Mouse (Mus musculus): ENCODE data around the gene Afap1. TPM values are rescaled to one million over a fixed set of nuclear protein-coding genes. Genes with fewer than 3 reads are reported as not detected.

The Afap1 gene
- polyA plus RNA-seq, 1 experiment = 12.4 TPM

GRCm38 (mm10) chr5:36018366-36018765, 125.2 kb downstream of the Afap1 start:
- no peaks in the 10 kb centered on the region for H3K27me3 ChIP-seq (ENCODE audit: control insufficient read depth, insufficient read depth, insufficient read length)
- no peaks in the 10 kb centered on the region for H3K36me3 ChIP-seq (ENCODE audit: control insufficient read depth, insufficient read depth)
- H3K4me2 ChIP-seq (ENCODE audit: low read depth) = no peak overlapping the region
- no peak overlapping the region for H3K4me3 ChIP-seq
- TF ChIP-seq SRF (IDR thresholded peaks at IDR 0.05; ENCODE audit: control insufficient read depth, insufficient read length, low read depth) (no peak), MYOD1 (IDR thresholded peaks at IDR 0.05; ENCODE audit: control insufficient read depth in 1 of 3, insufficient read length in 2 of 3, low read depth in 2 of 3) (no peak), CEBPB (IDR thresholded peaks at IDR 0.05; ENCODE audit: insufficient read depth, poor library complexity, severe bottlenecking) (no peak), USF1 (IDR thresholded peaks at IDR 0.05; ENCODE audit: low read depth) (no peak), POLR2AphosphoS2 (IDR thresholded peaks at IDR 0.05; ENCODE audit: insufficient read length, low read depth) (no peak), POLR2A (IDR thresholded peaks at IDR 0.05; ENCODE audit: insufficient read length, low read depth) (no peak), MYOG (IDR thresholded peaks at IDR 0.05; ENCODE audit: control insufficient read depth in 1 of 3, insufficient read depth in 1 of 3, insufficient read length in 2 of 3, low read depth in 2 of 3) (no peak), TCF3 (IDR thresholded peaks at IDR 0.05; ENCODE audit: insufficient read length, low read depth) (no peak)
- H3K79me2 ChIP-seq (ENCODE audit: control insufficient read depth, insufficient read depth) = no peaks in the 10 kb centered on the region
- H3ac ChIP-seq (ENCODE audit: control insufficient read depth, insufficient read length) = no peak overlapping the region

GRCm38 (mm10) chr5:36021091-36021490, 128.0 kb downstream of the Afap1 start:
- Histone ChIP-seq H3K79me2 (ENCODE audit: control insufficient read depth, insufficient read depth) (no peaks in the 10 kb centered on the region), H3ac (ENCODE audit: control insufficient read depth, insufficient read length) (no peak overlapping the region), H3K27me3 (ENCODE audit: control insufficient read depth, insufficient read depth, insufficient read length) (no peaks in the 10 kb centered on the region), H3K36me3 (ENCODE audit: control insufficient read depth, insufficient read depth) (no peaks in the 10 kb centered on the region), H3K4me2 (ENCODE audit: low read depth) (no peak overlapping the region), H3K4me3 (no peak overlapping the region)
- TF ChIP-seq POLR2A (IDR thresholded peaks at IDR 0.05; ENCODE audit: insufficient read length, low read depth) = no peak
- TF ChIP-seq MYOG (IDR thresholded peaks at IDR 0.05; ENCODE audit: control insufficient read depth in 1 of 3, insufficient read depth in 1 of 3, insufficient read length in 2 of 3, low read depth in 2 of 3) = no peak
- TF ChIP-seq REST (IDR thresholded peaks at IDR 0.05; ENCODE audit: insufficient read depth, insufficient read length) = no peak
- TF ChIP-seq POLR2AphosphoS2 (IDR thresholded peaks at IDR 0.05; ENCODE audit: insufficient read length, low read depth) = no peak
- TF ChIP-seq CEBPB (IDR thresholded peaks at IDR 0.05; ENCODE audit: insufficient read depth, poor library complexity, severe bottlenecking) = no peak
- TF ChIP-seq TCF3 (IDR thresholded peaks at IDR 0.05; ENCODE audit: insufficient read length, low read depth) = no peak
- TF ChIP-seq SRF (IDR thresholded peaks at IDR 0.05; ENCODE audit: control insufficient read depth, insufficient read length, low read depth) = no peak
- no peak for TF ChIP-seq TCF12 (IDR thresholded peaks at IDR 0.05; ENCODE audit: insufficient read depth, poor library complexity, severe bottlenecking)
- no peak for TF ChIP-seq MAX (IDR thresholded peaks at IDR 0.05; ENCODE audit: low read depth)
- no peak for TF ChIP-seq USF1 (IDR thresholded peaks at IDR 0.05; ENCODE audit: low read depth)
- TF ChIP-seq MYOD1 (IDR thresholded peaks at IDR 0.05; ENCODE audit: control insufficient read depth in 1 of 3, insufficient read length in 2 of 3, low read depth in 2 of 3) = no peak
- no peak for TF ChIP-seq E2F4 (IDR thresholded peaks at IDR 0.05; ENCODE audit: insufficient read depth)

GRCm38 (mm10) chr5:36022361-36022760, 129.2 kb downstream of the Afap1 start:
- no peaks in the 10 kb centered on the region for H3K79me2 ChIP-seq (ENCODE audit: control insufficient read depth, insufficient read depth)
- H3ac ChIP-seq (ENCODE audit: control insufficient read depth, insufficient read length) = no peak overlapping the region
- TF ChIP-seq USF1 (IDR thresholded peaks at IDR 0.05; ENCODE audit: low read depth) (no peak), MYOG (IDR thresholded peaks at IDR 0.05; ENCODE audit: control insufficient read depth in 1 of 3, insufficient read depth in 1 of 3, insufficient read length in 2 of 3, low read depth in 2 of 3) (no peak), REST (IDR thresholded peaks at IDR 0.05; ENCODE audit: insufficient read depth, insufficient read length) (no peak), POLR2A (IDR thresholded peaks at IDR 0.05; ENCODE audit: insufficient read length, low read depth) (no peak), E2F4 (IDR thresholded peaks at IDR 0.05; ENCODE audit: insufficient read depth) (no peak), MAX (IDR thresholded peaks at IDR 0.05; ENCODE audit: low read depth) (no peak), POLR2AphosphoS2 (IDR thresholded peaks at IDR 0.05; ENCODE audit: insufficient read length, low read depth) (no peak), TCF3 (IDR thresholded peaks at IDR 0.05; ENCODE audit: insufficient read length, low read depth) (no peak), MYOD1 (IDR thresholded peaks at IDR 0.05; ENCODE audit: control insufficient read depth in 1 of 3, insufficient read length in 2 of 3, low read depth in 2 of 3) (no peak)
- no peaks in the 10 kb centered on the region for H3K36me3 ChIP-seq (ENCODE audit: control insufficient read depth, insufficient read depth)
- H3K27me3 ChIP-seq (ENCODE audit: control insufficient read depth, insufficient read depth, insufficient read length) = no peaks in the 10 kb centered on the region
- no peak overlapping the region for H3K4me2 ChIP-seq (ENCODE audit: low read depth)
- no peak overlapping the region for H3K4me3 ChIP-seq

GRCm38 (mm10) chr5:36024003-36024685, 131.0 kb downstream of the Afap1 start:
- Histone ChIP-seq H3K27me3 (ENCODE audit: control insufficient read depth, insufficient read depth, insufficient read length) (no peaks in the 10 kb centered on the region), H3K79me2 (ENCODE audit: control insufficient read depth, insufficient read depth) (no peaks in the 10 kb centered on the region), H3K4me2 (ENCODE audit: low read depth) (no peak overlapping the region), H3ac (ENCODE audit: control insufficient read depth, insufficient read length) (no peak overlapping the region), H3K36me3 (ENCODE audit: control insufficient read depth, insufficient read depth) (no peaks in the 10 kb centered on the region), H3K4me3 (no peak overlapping the region)
- TF ChIP-seq MAX (IDR thresholded peaks at IDR 0.05; ENCODE audit: low read depth) (no peak), POLR2A (IDR thresholded peaks at IDR 0.05; ENCODE audit: insufficient read length, low read depth) (no peak), E2F4 (IDR thresholded peaks at IDR 0.05; ENCODE audit: insufficient read depth) (no peak), USF1 (IDR thresholded peaks at IDR 0.05; ENCODE audit: low read depth) (no peak), MYOD1 (IDR thresholded peaks at IDR 0.05; ENCODE audit: control insufficient read depth in 1 of 3, insufficient read length in 2 of 3, low read depth in 2 of 3) (no peak), MYOG (IDR thresholded peaks at IDR 0.05; ENCODE audit: control insufficient read depth in 1 of 3, insufficient read depth in 1 of 3, insufficient read length in 2 of 3, low read depth in 2 of 3) (no peak), CEBPB (IDR thresholded peaks at IDR 0.05; ENCODE audit: insufficient read depth, poor library complexity, severe bottlenecking) (no peak), SRF (IDR thresholded peaks at IDR 0.05; ENCODE audit: control insufficient read depth, insufficient read length, low read depth) (no peak), REST (IDR thresholded peaks at IDR 0.05; ENCODE audit: insufficient read depth, insufficient read length) (no peak), POLR2AphosphoS2 (IDR thresholded peaks at IDR 0.05; ENCODE audit: insufficient read length, low read depth) (no peak), TCF3 (IDR thresholded peaks at IDR 0.05; ENCODE audit: insufficient read length, low read depth) (no peak), TCF12 (IDR thresholded peaks at IDR 0.05; ENCODE audit: insufficient read depth, poor library complexity, severe bottlenecking) (no peak)
